Mouse (Mus musculus): Measurements from ENCODE around the gene Tnfsf9. TPM values are rescaled to one million over a fixed set of nuclear protein-coding genes. Genes with fewer than 3 reads are reported as not detected.

The Tnfsf9 gene
- total RNA-seq (2021), result under 1 TPM; 0.36 to 0.44 TPM
- long read RNA-seq, experiment 1, partial matches to known transcripts, result 0 of 3 reads
- long read RNA-seq, experiment 1, other reads (novel, unspliced or antisense), result 0 of 3 reads
- long read RNA-seq, experiment 2, result 0 reads

GRCm38 (mm10) chr17:57105181-57106034 lies at the start of gene Tnfsf9:
Tnfsf9 (plus strand) TSS chr17:57105325.
- DNase-seq, result peak; percentile 36 to 51
- intact Hi-C loops (cut with DNase I), result no loop called here

GRCm38 (mm10) chr17:57056246-57056645 lies 48.9 kb upstream of the Tnfsf9 start:
- intact Hi-C loops (cut with DNase I), result loop anchor here (2.0 to 10.0 kb wide), 3 partner anchors 23 to 231 kb away; partner anchors contain the start of gene Alkbh7
- no peak for DNase-seq

GRCm38 (mm10) chr17:57058891-57059485 lies 46.1 kb upstream of the Tnfsf9 start, which contains the start of gene Crb3:
Crb3 (plus strand) TSS chr17:57059105.
- intact Hi-C loops (cut with DNase I), result loop anchor here (5.0 to 10.0 kb wide), 2 partner anchors 62 to 234 kb away; partner anchors contain the start of gene Alkbh7
- DNase-seq, result peak; percentile 45 to 65

GRCm38 (mm10) chr17:57059486-57059977 lies 45.6 kb upstream of the Tnfsf9 start, which contains the start of gene Slc25a23:
Slc25a23 (minus strand) TSS chr17:57059863.
- intact Hi-C loops (cut with DNase I), result loop anchor here (5.0 to 10.0 kb wide), 2 partner anchors 62 to 235 kb away; partner anchors contain the start of gene Alkbh7
- peak; percentile 72 to 76 for DNase-seq

- intact Hi-C loops (cut with DNase I), result loop anchor here (5.0 kb wide), 1 partner anchor 37 kb away; no protein-coding TSS in a partner anchor
- DNase-seq, result peak; percentile 92 to 95
These were observed 44.8 kb upstream of the Tnfsf9 start for GRCm38 (mm10) chr17:57060231-57060801.

GRCm38 (mm10) chr17:57061069-57061468 lies 44.1 kb upstream of the Tnfsf9 start:
- DNase-seq, result no peak
- intact Hi-C loops (cut with DNase I), result loop anchor here (5.0 kb wide), 1 partner anchor 36 kb away; no protein-coding TSS in a partner anchor

DNA sequence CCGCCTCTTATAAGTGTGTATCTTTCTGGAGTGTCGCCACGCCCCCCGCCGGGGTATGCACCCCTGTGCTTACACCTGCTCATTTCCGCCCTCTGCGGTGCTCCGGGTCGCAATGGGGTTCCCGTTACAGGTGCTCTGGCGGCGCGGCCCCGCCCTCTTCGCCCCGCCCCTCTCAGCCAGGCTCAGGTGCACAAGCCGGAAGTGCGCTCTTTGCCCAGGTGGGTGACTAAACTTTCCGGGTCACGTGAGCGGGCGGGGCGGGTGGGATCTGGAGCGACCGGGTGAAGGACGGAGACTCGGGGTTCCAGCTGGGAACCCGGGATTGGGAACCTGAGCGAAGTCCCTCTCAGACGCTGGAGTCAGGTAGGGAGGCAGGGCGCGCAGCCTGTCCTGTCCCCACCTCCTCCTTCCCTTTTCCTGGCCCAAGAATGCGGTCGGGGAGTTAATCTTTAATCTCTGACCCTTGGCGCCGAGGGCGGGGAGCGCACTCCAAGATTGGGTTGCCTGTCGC lies 43.1 kb upstream of the Tnfsf9 start:
- intact Hi-C loops (cut with DNase I), result loop anchor here (5.0 kb wide), 1 partner anchor 35 kb away; no protein-coding TSS in a partner anchor
- no peak for DNase-seq

GRCm38 (mm10) chr17:57062548-57062947 lies 42.6 kb upstream of the Tnfsf9 start:
- no peak for DNase-seq
- intact Hi-C loops (cut with DNase I), result loop anchor here (5.0 kb wide), 1 partner anchor 35 kb away; no protein-coding TSS in a partner anchor

- intact Hi-C loops (cut with DNase I), result loop anchor here (5.0 kb wide), 1 partner anchor 34 kb away; no protein-coding TSS in a partner anchor
- no peak for DNase-seq
These were observed 42.1 kb upstream of the Tnfsf9 start for GRCm38 (mm10) chr17:57063031-57063430.

DNA sequence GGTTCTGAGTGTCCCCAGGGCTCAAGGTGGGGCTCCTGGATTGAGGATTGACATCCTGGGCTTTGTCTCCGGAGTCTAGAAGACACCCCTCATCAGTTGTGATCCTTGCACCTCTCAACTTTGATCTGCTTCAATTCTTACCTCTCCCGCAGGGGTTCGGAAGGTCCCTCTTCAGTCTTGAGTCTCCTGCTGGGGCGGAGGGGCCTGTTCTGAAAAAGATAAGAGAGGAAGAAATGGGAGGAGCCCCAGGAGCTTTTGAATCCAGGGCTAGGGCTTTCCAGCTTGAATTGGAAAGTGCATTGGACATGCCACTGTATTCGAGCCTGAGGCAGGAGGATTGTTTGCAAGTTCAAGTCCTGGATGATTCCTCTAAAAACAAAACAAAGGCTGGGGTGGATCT lies 38.2 kb upstream of the Tnfsf9 start:
- no peak for DNase-seq
- intact Hi-C loops (cut with DNase I), result no loop called here

DNA sequence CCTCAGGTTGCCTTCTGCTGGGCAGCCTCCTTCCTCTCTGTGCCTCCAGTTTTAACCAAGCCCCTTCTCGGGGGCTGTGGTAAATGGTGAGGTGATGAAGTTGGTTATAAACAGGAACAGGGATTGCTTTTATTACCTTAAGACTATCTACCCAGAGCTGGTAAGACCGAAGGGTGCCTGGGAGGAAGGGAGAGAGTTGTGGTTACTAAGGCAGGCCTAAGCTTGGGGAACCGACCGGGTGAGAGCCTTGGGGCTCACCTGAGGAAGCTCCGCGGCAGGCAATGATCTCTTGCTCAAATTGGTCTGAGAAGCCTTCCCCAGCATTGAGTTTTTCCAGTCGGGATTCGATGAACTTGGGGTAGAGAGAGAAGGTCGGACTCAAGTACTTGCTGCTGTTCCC lies 34.9 kb upstream of the Tnfsf9 start:
- DNase-seq, result no peak
- intact Hi-C loops (cut with DNase I), result no loop called here

DNA sequence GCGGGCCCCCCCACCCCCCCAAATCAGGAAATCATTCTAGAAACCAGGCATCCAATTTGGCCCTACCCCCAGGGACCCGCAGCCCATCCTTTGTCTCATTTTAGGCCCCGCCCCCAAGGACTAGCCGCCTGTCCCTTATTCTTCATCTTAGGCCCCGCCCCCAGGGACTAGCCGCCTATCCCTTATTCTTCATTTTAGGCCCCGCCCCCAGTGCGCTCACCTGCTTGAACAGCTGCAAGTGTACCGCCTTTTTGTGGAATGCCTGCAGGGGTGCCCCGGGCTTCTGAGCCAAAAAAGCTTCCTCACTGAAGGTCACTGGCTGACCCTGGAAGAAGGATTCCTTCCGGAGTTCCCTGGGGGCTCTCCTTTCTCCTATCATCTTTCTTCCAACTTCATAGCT lies 34.4 kb upstream of the Tnfsf9 start:
- intact Hi-C loops (cut with DNase I), result no loop called here
- no peak for DNase-seq

- intact Hi-C loops (cut with DNase I), result no loop called here
- no peak for DNase-seq
These were observed 28.2 kb upstream of the Tnfsf9 start for GRCm38 (mm10) chr17:57076916-57077315.

DNA sequence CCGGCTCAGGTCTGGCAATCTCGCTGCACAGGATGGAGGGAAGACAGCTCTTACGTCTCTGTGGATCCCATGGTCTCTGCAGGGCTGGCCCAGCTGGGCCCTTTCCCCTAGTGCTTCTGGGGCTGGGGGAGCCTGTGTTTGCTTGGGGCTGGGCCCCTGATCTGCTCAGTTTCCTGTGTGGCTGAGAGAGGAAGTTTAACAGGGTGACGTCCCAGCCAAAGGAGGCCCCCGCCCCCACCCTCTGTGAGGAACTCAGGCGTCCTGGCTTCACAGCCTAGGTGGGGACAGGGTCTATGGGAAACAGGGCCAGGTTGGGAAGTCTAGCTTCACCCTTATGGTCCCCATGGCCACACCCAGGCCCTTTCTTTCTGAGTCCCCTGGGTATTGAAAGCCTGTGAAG lies 26.8 kb upstream of the Tnfsf9 start, which contains the start of gene Dennd1c:
Gene Dennd1c (minus strand): TSS at position 179 of the 400 bp plus-strand sequence.
- DNase-seq, result peak in 1 of 2 experiments; percentile 25
- intact Hi-C loops (cut with DNase I), result no loop called here

- intact Hi-C loops (cut with DNase I), result no loop called here
These were observed 25.2 kb upstream of the Tnfsf9 start for GRCm38 (mm10) chr17:57079919-57080318.

GRCm38 (mm10) chr17:57081234-57081842 lies 23.8 kb upstream of the Tnfsf9 start:
- DNase-seq, result no peak
- intact Hi-C loops (cut with DNase I), result no loop called here

More at GRCm38 (mm10) chr17:57079919-57080318, 25.2 kb upstream of the Tnfsf9 start:
- no peak for DNase-seq

DNA sequence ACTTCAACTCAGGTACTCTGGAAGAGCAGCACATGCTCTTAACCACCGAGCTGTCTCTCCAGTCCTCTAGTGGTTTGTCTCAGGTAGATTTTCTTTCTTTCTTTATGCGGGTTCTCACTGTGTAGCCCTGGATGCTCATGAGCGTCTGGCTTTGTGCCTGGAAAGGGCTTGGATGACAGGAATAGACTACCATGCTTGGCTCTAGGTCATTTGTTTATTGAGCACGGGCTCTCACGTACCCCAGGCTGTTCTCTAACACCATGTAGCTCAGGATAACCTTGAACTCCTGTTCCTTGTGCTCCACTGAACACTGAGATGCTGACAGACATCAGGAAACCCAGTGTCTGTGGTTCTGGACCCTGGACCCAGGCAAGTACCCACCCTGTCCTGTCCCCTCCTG lies 22.6 kb upstream of the Tnfsf9 start:
- DNase-seq, result no peak
- intact Hi-C loops (cut with DNase I), result no loop called here

GRCm38 (mm10) chr17:57085970-57086757 lies 19.0 kb upstream of the Tnfsf9 start:
- intact Hi-C loops (cut with DNase I), result no loop called here
- DNase-seq, result no peak
